Mouse (Mus musculus): ENCODE measurements at regions not wholly inside any gene's neighbourhood (a gene's known extent, or its start where the extent isn't known, plus 50 kb on each side); places are given as distances from the start of the nearest gene placed in this dataset.

GRCm38 (mm10) chr9:61283311-61283710, 88.9 kb upstream of the Tle3 start:
- no peaks in the 10 kb centered on the region for H3K27me3 ChIP-seq (ENCODE audit: control insufficient read depth, insufficient read depth, low read length)
- no peak overlapping the region for H3K4me2 ChIP-seq (ENCODE audit: low read depth, low read length)
- H3K9ac ChIP-seq (replicated peaks; ENCODE audit: low read depth, low read length): no peak overlapping the region
- H3K36me3 ChIP-seq (ENCODE audit: control insufficient read depth, insufficient read depth, low read length): no peaks in the 10 kb centered on the region
- H3K27ac ChIP-seq (ENCODE audit: low read depth, low read length): no peak overlapping the region
- H3K4me3 ChIP-seq (ENCODE audit: low read depth, low read length): no peak overlapping the region
- peaks cover 12% of the 10 kb centered on the region for H3K4me1 ChIP-seq (ENCODE audit: control insufficient read depth, insufficient read depth, low read length)
- 87% methylated on average over 5 of the region's 5 CpGs for WGBS
- no peak for ATAC-seq (ENCODE audit: low read depth)
- H3K9me3 ChIP-seq (ENCODE audit: control insufficient read depth, low read length): no peaks in the 10 kb centered on the region

- no peak overlapping the region for H3K9ac ChIP-seq (replicated peaks; ENCODE audit: low read depth, low read length)
- H3K4me1 ChIP-seq (ENCODE audit: control insufficient read depth, insufficient read depth, low read length): peaks cover under 1% of the 10 kb centered on the region; the same call in 1 of the 2 replicates
- no peak overlapping the region for H3K27ac ChIP-seq (ENCODE audit: low read depth, low read length)
- no peaks in the 10 kb centered on the region for H3K36me3 ChIP-seq (ENCODE audit: control insufficient read depth, insufficient read depth, low read length)
- H3K4me3 ChIP-seq (ENCODE audit: low read depth, low read length): no peak overlapping the region
- 80% methylated on average over 8 of the region's 8 CpGs for WGBS
- H3K27me3 ChIP-seq (ENCODE audit: control insufficient read depth, insufficient read depth, low read length): no peaks in the 10 kb centered on the region
- no peak overlapping the region for H3K4me2 ChIP-seq (ENCODE audit: low read depth, low read length)
- no peak for ATAC-seq (ENCODE audit: low read depth)
- H3K9me3 ChIP-seq (ENCODE audit: control insufficient read depth, low read length): no peaks in the 10 kb centered on the region
These were observed 87.8 kb upstream of the Tle3 start for GRCm38 (mm10) chr9:61284201-61285021.

GRCm38 (mm10) chr9:61286561-61286960, 85.6 kb upstream of the Tle3 start:
- H3K27ac ChIP-seq (ENCODE audit: low read depth, low read length): no peak overlapping the region
- 93% methylated on average over 4 of the region's 4 CpGs for WGBS
- no peak for ATAC-seq (ENCODE audit: low read depth)

GRCm38 (mm10) chr9:61289117-61289516, 83.0 kb upstream of the Tle3 start:
- H3K4me2 ChIP-seq (ENCODE audit: low read depth, low read length): no peak overlapping the region
- no peaks in the 10 kb centered on the region for H3K36me3 ChIP-seq (ENCODE audit: control insufficient read depth, insufficient read depth, low read length)
- 57% methylated on average over 12 of the region's 12 CpGs for WGBS
- H3K4me1 ChIP-seq (ENCODE audit: control insufficient read depth, insufficient read depth, low read length): no peaks in the 10 kb centered on the region
- no peak overlapping the region for H3K27ac ChIP-seq (ENCODE audit: low read depth, low read length)
- H3K4me3 ChIP-seq (ENCODE audit: low read depth, low read length): no peak overlapping the region
- no peak for ATAC-seq (ENCODE audit: low read depth)
- no peaks in the 10 kb centered on the region for H3K27me3 ChIP-seq (ENCODE audit: control insufficient read depth, insufficient read depth, low read length)
- H3K9ac ChIP-seq (replicated peaks; ENCODE audit: low read depth, low read length): no peak overlapping the region
- no peaks in the 10 kb centered on the region for H3K9me3 ChIP-seq (ENCODE audit: control insufficient read depth, low read length)

More at GRCm38 (mm10) chr9:61286561-61286960, 85.6 kb upstream of the Tle3 start:
- Histone ChIP-seq H3K4me2 (ENCODE audit: low read depth, low read length) (no peak overlapping the region), H3K9me3 (ENCODE audit: control insufficient read depth, low read length) (no peaks in the 10 kb centered on the region), H3K36me3 (ENCODE audit: control insufficient read depth, insufficient read depth, low read length) (no peaks in the 10 kb centered on the region), H3K4me1 (ENCODE audit: control insufficient read depth, insufficient read depth, low read length) (no peaks in the 10 kb centered on the region), H3K4me3 (ENCODE audit: low read depth, low read length) (no peak overlapping the region), H3K9ac (replicated peaks; ENCODE audit: low read depth, low read length) (no peak overlapping the region), H3K27me3 (ENCODE audit: control insufficient read depth, insufficient read depth, low read length) (no peaks in the 10 kb centered on the region)

- ATAC-seq (ENCODE audit: low read depth): no peak
- Histone ChIP-seq H3K4me1 (ENCODE audit: control insufficient read depth, insufficient read depth, low read length) (no peaks in the 10 kb centered on the region), H3K9me3 (ENCODE audit: control insufficient read depth, low read length) (no peaks in the 10 kb centered on the region), H3K36me3 (ENCODE audit: control insufficient read depth, insufficient read depth, low read length) (no peaks in the 10 kb centered on the region), H3K9ac (replicated peaks; ENCODE audit: low read depth, low read length) (no peak overlapping the region), H3K4me2 (ENCODE audit: low read depth, low read length) (no peak overlapping the region), H3K27ac (ENCODE audit: low read depth, low read length) (no peak overlapping the region), H3K27me3 (ENCODE audit: control insufficient read depth, insufficient read depth, low read length) (no peaks in the 10 kb centered on the region), H3K4me3 (ENCODE audit: low read depth, low read length) (no peak overlapping the region)
- WGBS: 79% methylated on average over 6 of the region's 6 CpGs
These were observed 82.5 kb upstream of the Tle3 start for GRCm38 (mm10) chr9:61289713-61290112.

- no peak overlapping the region for H3K9ac ChIP-seq (replicated peaks; ENCODE audit: low read depth, low read length)
- no peak overlapping the region for H3K4me3 ChIP-seq (ENCODE audit: low read depth, low read length)
- H3K9me3 ChIP-seq (ENCODE audit: control insufficient read depth, low read length): no peaks in the 10 kb centered on the region
- no peak for ATAC-seq (ENCODE audit: low read depth)
- no peaks in the 10 kb centered on the region for H3K27me3 ChIP-seq (ENCODE audit: control insufficient read depth, insufficient read depth, low read length)
- no peak overlapping the region for H3K4me2 ChIP-seq (ENCODE audit: low read depth, low read length)
- WGBS: 65% methylated on average over 1 of the region's 1 CpGs
- H3K36me3 ChIP-seq (ENCODE audit: control insufficient read depth, insufficient read depth, low read length): no peaks in the 10 kb centered on the region
- no peaks in the 10 kb centered on the region for H3K4me1 ChIP-seq (ENCODE audit: control insufficient read depth, insufficient read depth, low read length)
- H3K27ac ChIP-seq (ENCODE audit: low read depth, low read length): no peak overlapping the region
These were observed 80.5 kb upstream of the Tle3 start for GRCm38 (mm10) chr9:61291646-61292045.

- Histone ChIP-seq H3K27ac (ENCODE audit: low read depth, low read length) (no peak overlapping the region), H3K9me3 (ENCODE audit: control insufficient read depth, low read length) (no peaks in the 10 kb centered on the region), H3K27me3 (ENCODE audit: control insufficient read depth, insufficient read depth, low read length) (no peaks in the 10 kb centered on the region), H3K4me3 (ENCODE audit: low read depth, low read length) (no peak overlapping the region), H3K36me3 (ENCODE audit: control insufficient read depth, insufficient read depth, low read length) (no peaks in the 10 kb centered on the region), H3K4me2 (ENCODE audit: low read depth, low read length) (no peak overlapping the region), H3K9ac (replicated peaks; ENCODE audit: low read depth, low read length) (no peak overlapping the region), H3K4me1 (ENCODE audit: control insufficient read depth, insufficient read depth, low read length) (no peaks in the 10 kb centered on the region)
- ATAC-seq (ENCODE audit: low read depth): no peak
- WGBS: 83% methylated on average over 3 of the region's 3 CpGs
These were observed 79.7 kb upstream of the Tle3 start for GRCm38 (mm10) chr9:61292501-61292900.

- Histone ChIP-seq H3K4me1 (ENCODE audit: control insufficient read depth, insufficient read depth, low read length) (no peaks in the 10 kb centered on the region), H3K27ac (ENCODE audit: low read depth, low read length) (no peak overlapping the region), H3K27me3 (ENCODE audit: control insufficient read depth, insufficient read depth, low read length) (no peaks in the 10 kb centered on the region), H3K9ac (replicated peaks; ENCODE audit: low read depth, low read length) (no peak overlapping the region; the same call in 1 of the 2 replicates), H3K9me3 (ENCODE audit: control insufficient read depth, low read length) (no peaks in the 10 kb centered on the region), H3K4me2 (ENCODE audit: low read depth, low read length) (no peak overlapping the region), H3K36me3 (ENCODE audit: control insufficient read depth, insufficient read depth, low read length) (no peaks in the 10 kb centered on the region), H3K4me3 (ENCODE audit: low read depth, low read length) (no peak overlapping the region)
- no peak for ATAC-seq (ENCODE audit: low read depth)
- WGBS: 15% methylated on average over 11 of the region's 11 CpGs
These were observed 78.8 kb upstream of the Tle3 start for GRCm38 (mm10) chr9:61293223-61293985.

GRCm38 (mm10) chr9:61295001-61295400, 77.2 kb upstream of the Tle3 start:
- H3K27ac ChIP-seq (ENCODE audit: low read depth, low read length): no peak overlapping the region
- no peaks in the 10 kb centered on the region for H3K4me1 ChIP-seq (ENCODE audit: control insufficient read depth, insufficient read depth, low read length)
- H3K27me3 ChIP-seq (ENCODE audit: control insufficient read depth, insufficient read depth, low read length): no peaks in the 10 kb centered on the region
- 86% methylated on average over 5 of the region's 5 CpGs for WGBS
- H3K9ac ChIP-seq (replicated peaks; ENCODE audit: low read depth, low read length): no peak overlapping the region
- ATAC-seq (ENCODE audit: low read depth): no peak
- no peak overlapping the region for H3K4me3 ChIP-seq (ENCODE audit: low read depth, low read length)
- no peaks in the 10 kb centered on the region for H3K36me3 ChIP-seq (ENCODE audit: control insufficient read depth, insufficient read depth, low read length)
- no peak overlapping the region for H3K4me2 ChIP-seq (ENCODE audit: low read depth, low read length)
- H3K9me3 ChIP-seq (ENCODE audit: control insufficient read depth, low read length): no peaks in the 10 kb centered on the region

Data from neural tube, embryonic 14.5 days (tissue).